Mouse (Mus musculus) gonadal fat pad, adult 2 months (tissue): ENCODE measurements around the gene Rasal1. TPM values are rescaled to one million over a fixed set of nuclear protein-coding genes. Genes with fewer than 3 reads are reported as not detected.

ENCODE experiments used
- DNase-seq: peaks from one replicate; pipeline ENCODE4 v3.0.0-alpha.2; 2012; ENCODE audit warnings: low read depth
- polyA plus RNA-seq: library from polyadenylated mRNA; depleted of rRNA; stranded (reverse); fragments of >200 nt; gene quantifications from 2 replicates; pipeline ENCODE4 v1.2.3, GENCODE M21; 2012

Rasal1 gene
- polyA plus RNA-seq, 1 experiment, result 0.95 TPM

DNA sequence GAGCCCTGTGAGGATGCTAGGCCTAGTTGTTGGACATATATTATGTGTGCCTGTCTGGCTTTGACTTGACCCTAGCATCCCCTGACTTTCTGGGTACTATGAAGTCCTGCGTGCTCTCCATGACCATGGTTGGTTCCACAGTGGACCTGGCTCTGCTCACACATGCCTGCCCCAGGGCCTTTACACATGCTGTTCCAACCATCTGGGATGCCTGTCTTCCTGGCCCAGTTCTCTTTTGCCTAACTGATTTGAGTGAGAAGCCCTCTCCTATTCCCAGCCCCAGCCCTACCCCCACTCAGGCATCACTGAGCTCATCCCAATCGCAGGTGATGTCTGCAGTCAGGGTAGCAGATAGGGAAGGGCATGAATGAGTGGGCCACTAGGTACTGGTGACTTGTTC is 5.3 kb downstream of the Rasal1 start:
- no peak for DNase-seq

DNA sequence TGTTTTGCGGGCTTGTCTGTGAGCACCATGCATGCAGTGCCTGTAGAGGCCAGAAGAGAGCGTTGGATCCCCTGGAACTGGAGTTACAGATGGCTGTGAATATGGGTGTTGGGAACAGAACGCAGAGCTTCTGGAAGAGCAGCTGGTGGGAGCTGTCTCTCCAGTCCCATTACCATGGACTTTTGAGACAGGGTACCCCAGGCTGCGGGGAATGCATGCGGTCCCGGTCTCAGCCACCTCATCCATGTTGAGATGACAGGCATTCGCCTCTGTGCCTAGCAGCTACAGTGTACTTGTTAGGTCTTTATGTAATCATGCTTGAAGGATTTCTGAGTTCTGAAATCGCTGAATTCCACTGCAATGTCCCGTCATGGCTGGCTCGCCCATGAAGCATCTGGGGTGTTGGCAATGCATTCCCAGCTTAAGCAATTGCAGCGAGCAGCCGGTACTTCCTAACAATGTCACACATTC is 7.7 kb downstream of the Rasal1 start:
- DNase-seq, result no peak

DNA sequence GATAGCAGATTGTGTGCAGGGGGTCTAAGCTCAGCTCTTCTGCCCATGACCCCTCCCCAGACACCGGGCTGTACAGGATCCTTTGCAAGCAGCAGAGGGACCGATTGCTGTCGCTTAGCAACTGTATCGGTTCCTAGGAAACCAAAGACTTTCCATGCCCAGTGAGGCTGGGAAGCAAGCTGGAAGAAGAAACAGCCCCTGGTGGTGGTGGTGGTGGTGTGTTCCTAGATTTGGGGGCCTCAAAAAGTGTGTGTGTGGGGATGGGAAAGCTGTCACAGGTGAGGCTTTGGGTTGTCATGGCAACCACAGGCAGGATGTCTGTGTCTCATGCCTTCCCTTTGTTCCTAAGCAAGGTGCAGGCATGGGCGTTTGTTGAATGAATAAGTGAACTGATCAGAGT is 12.2 kb downstream of the Rasal1 start:
- no peak for DNase-seq

DNA sequence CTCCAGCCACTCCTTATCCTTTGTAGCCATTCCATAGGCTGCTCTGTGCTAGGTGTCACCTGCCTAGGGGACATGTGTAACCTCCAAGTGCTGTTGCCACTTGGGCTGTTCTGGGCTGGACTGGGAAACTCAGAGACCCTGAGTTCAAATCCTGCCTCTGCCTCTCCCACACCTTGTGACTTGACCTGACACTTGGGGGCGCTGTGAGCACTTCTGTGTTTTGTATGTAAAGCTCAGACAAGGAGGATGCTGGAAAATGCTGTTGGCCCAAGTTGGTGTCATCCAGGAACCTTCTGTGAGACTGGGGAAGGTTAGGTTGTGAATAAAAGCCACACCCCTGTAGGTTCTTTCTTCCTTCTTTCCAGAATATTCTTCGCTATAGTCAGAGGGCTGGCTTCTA is 16.3 kb downstream of the Rasal1 start:
- DNase-seq, result no peak

DNA sequence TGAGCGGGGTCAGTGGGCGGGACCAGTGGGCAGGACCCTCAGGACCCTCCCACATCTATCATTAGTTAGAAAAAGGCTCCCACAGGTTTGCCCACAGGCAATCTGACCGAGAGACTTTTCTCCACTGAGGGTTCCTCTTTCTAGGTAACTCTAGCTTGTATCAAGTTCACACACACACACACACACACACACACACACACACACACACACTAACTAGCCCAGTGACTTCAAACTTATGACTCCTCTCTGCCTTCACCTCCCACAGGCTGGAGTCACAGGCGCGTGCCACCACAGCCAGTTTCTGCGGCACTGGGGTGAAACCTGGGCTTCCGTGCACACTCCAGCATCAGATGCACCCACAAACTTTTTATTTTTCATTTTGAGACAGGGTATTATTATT is 20.1 kb downstream of the Rasal1 start:
- no peak for DNase-seq

DNA sequence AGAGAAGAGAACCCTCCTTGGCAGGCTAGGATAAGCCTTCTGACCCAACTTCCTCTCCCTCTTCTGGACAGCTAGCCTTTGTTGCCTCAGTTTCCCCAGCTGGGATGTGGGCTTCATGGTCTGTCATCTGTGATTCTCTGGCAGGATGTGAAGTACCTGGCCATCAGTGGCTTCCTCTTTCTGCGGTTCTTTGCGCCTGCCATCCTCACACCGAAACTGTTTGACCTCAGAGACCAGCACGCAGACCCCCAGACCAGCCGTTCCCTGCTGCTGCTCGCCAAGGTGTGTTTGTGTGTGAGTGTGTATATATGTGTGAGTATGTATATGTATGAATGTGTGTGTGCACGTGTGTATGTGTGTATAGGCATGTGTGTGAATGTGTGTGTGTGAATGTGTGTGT is 21.5 kb downstream of the Rasal1 start:
- DNase-seq, result no peak

DNA sequence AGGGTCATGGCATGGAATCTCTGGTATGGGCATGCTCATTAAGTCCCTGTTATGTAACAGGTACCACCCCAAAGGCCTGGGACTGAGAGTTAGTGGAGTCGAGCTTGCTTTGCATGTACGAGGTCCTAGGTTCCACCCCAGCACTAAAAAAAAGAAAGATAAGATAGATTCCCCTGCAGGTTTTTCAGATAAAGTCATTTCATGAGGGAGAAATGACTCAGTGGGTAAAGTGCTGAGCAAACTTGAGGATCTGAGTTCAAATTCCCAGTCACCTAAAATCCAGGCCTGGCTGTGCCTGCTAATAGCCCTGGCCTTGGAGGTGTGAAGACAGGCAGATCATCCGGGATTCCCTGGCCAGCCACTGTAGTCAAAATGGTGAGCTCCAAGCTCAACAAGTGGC is 23.3 kb downstream of the Rasal1 start:
- no peak for DNase-seq

DNA sequence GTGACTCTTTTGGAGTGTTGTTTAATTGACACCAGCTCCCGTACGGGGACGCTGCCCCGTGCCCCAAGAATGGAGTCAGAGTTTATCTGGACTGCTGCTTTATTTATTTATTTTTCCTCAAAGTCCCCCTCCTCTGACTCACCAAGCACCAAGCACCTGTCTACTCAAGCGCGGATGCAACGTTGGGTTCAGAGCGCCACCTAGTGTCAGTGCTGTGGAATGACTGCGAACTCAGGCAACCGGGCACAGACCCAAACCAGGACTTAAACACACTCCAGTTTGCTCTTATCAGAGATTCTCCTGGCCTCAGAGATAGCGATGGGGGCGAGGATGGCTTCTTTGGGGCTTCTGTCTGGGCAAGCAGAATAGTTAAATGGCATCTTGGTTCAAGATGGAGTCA is 25.0 kb downstream of the Rasal1 start:
- DNase-seq, result no peak

DNA sequence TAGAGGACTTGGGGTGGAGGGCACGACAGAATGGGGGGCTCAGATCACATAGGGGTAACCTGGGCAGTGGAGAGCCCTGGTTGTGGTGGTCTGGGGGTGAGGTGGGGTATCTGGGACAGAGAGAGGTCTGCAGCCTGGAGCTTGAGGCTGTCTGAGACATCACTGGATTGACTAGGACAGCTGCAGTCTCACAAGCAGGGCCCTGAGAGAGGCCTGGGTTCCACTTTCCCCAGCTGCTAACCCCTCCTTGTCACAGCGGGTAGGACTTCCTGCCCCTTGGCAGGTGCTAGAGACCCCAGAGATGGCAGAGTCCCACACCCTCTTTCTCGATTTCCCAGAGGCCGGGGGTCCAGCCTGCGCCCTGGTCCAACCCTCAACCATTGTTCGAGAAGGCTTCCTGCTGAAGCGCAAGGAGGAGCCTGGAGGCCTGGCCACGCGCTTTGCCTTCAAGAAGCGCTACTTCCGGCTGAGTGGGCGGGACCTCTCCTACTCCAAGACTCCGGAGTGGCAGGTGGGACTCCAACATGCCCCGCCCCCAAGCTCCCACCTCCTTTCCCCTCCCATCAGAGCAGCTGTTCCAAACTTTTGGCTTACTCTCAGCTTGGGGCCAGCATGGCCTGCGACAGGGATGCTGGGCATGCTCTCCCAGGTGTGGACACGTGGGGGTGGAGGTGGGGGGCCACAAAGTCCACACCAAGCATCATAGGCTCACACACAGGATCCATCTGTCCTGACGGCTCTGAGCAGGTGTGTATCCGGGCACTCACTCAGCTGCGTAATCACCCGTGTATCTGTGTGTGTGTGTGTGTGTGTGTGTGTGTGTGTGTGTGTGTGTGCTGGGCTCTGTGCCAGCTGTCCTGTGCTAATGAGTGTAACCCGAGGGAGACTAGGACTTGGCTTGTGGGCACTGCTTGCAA is 25.9 kb downstream of the Rasal1 start:
- no peak for DNase-seq

DNA sequence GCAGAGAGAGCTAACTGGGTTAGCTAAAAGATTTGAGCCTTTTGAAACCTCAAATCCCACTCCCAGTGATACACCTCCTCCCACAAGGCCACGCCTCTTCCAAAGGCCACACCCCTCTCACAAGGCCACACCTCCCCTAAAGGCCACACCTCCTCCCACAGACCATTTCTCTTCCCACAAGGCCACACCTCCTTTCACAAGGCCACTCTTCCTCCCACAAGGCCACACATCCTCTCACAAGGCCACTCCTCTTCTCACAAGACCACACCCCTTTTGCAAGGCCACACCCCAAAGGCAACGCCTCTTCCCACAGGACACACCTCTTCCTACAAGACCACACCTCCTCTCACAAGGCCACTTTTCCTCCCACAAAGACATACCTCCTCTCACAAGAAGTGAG is 28.9 kb downstream of the Rasal1 start:
- no peak for DNase-seq

DNA sequence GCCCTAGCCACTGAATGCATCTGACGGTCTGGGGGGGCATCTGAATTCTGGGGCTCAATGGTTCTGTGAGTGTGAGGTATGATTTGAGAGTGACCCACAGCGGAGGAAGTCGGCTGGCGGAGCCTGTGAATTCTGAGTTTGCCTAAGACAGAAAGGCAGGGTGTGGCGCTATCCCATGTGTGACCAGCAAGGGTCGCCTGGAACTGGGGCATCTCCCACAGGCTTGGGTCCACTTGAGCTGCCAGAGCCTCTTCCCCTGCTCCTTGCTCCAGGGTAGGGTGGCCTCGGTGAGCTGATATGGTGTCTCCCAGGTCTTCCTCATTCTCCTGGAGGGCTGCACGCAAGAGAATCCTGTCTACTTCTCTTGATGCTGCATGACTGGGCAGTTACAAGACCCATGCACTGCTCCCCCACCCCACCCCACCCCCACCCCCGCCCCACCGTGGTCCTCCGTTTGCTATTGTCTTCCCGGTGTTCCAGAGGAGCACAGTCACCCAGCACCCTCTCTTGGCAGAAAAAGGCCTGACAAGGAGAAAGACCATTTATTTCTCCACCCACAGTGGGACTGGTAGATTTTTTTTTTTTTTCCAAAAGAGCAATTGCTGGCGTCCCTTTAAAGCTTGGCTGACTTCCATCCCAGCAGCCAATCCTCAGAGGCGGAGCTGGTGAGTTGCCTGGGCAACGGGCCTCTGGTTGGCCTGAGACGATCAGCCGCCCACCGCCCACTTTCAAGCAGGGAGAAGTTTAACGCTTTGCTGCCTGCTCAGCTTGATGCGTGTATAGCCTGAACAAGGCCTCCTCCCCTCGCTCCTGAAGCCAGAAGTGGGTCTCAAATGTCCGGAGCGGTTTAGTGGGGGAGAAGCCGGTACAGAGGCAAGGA is 31.3 kb downstream of the Rasal1 start:
- DNase-seq, result no peak

DNA sequence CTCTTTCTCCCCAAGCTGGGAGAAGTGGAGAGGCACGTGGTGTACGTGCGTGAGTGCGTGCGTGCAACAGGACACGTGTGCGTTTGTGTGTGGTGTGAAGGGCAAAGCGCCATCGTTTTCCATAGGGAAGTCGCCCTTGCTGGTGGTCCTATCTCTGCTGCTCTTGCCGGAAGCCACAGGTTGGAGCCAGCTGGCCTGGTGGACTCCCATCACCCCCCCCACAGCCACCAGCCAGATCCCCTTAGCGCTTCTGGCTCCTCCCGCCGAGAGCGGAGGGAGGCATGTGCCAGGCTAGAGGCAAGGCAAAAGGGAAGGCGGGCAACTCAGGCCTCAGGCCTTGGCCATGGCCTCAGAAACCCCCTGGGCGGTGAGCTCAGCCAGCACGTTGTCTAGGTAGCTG is 32.3 kb downstream of the Rasal1 start:
- no peak for DNase-seq

DNA sequence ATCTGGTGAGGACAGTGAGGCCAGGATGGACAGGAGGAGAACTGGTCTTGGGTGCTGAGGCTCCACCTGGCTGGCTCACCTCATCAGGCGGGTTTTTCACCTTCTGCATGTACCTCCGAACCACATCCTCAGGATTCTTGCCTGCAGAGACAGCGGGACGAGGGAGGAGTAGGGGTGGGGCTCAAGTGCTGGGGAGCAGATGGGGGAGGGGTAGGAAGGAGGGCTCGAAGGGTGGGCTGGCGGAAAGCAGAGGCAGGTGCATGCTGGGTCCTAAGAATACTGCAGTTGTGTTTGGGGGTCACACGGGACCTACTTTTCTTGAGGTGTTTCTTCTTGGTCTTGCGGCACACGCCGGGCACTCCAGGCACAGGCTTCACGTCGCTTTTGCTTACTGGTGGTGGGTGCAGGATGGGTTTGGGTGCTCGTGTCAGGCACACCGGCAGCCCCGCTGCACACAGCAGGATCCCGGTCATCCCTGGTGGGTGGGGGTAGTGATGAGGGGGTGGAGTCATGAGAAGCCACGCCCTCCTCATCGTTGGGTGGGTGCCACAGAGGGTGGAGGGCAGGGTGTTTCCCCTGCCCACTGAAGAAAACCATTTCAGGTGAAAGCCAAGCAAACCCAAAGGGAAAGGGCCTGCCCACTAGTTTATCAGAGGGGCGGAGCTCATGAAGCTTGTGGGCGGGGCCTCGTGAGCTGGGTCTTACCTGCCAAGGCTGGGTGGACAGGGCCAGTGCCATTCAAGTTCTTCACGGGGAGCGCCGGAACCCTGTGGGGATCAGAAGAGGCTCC is 34.6 kb downstream of the Rasal1 start:
- no peak for DNase-seq

DNA sequence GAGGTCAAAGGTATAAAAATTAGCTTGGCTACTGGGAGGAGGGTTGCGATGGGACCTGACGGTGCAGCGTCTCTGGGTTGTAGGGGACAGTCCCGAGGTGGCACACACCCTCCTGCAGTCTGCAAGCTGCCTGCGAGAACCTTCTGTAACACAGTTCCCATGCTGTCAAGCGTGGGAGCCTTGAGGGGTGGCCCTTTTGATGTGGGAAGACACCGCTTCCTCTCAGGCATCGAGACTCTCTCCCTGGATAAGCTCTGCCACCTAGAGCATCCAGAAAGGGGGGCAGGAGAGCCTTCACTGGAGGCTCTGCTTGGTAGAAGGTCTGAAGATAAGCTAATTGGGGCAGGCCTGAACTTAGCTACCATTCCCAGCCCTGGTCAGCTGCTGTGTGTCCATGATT is 37.1 kb downstream of the Rasal1 start:
- DNase-seq, result no peak

DNA sequence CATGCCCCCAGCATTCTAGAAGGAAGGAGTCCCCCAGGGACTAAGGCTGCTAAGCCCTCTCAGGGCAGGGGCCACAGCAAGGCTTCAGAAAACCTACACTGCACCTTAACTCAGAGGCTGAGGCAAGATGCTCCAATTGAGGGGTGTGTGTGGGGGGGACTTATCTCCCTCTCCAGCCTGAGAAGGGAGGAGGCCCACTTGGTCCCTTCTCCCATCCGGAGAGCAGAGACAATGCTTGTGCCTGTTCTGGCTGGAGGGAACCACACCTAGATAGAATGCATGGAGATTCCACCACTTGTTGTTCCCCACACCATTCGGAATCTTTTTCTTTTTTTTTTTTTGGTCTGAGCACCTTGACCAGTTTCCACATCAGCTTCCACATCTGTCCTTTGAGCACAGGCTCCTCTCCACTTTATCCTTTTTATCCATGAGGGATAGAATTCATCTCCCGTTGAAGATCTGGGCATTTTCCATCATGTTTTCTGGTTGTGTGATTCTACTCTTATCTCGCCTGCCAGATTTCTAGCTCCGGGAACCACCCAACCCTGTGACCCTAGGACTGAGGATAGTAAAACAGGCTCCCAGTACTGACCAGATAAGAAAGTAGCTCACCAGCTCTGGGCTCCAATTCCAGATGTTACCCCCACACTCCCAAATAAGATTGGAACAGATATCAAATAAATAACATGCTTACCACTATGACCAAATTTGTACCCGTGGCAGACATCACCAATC is 38.3 kb downstream of the Rasal1 start:
- no peak for DNase-seq

DNA sequence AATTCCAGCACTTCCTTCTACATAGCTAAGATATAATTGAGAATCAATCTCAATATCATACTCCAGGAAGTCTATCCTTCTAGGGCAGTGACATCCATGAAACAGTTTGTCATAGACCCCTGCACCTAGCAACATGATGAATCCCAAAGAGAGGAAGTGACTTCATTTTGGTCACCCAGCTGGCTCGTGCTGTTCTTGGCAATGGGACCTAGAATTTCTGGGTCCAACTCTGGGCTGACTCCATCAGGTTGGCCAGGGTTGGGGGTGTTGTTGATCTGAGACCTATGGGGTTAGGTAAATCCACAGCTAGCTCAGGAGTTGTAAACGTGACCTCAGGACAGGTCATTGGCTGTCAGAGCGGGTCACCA is 38.9 kb downstream of the Rasal1 start:
- DNase-seq, result no peak

DNA sequence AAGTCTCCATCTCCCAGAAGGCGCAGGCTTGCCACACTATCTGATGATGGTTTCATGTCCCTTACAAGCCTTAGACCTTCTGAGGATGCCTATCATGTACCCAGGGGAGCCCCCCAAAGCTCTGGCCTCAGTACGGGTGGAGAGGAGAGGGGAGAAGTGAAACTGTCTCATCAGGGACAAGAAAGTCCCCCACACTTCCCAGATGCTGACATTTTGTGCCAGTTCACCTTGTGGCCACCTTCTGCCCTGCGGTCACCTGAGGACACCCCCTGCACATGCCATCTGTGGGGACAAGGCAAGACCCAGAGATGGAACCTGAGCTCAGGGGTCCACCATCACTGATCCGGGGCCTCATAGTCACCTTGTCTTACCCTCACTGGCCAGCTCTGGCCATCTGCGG is 39.3 kb downstream of the Rasal1 start:
- no peak for DNase-seq

DNA sequence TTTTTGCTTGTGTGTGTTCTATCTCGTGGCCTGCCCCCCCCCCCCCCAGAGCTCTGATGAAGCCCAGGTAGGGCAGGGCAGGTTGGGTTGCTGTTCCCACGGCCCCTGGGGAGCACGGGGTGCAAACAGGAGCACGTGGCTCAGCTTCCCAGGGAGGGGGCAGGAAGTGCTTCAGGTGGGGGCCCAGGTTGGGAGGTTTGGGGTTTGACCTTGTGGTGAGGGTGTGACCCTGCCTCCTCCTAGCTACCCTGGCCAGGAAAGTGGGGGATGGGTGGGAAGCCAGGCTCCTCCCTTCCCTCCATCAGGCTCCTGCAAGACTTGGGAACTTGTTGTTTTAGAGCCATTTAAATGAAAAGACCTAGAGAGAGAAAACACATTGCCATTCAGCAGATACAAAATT is 39.8 kb downstream of the Rasal1 start:
- no peak for DNase-seq

DNA sequence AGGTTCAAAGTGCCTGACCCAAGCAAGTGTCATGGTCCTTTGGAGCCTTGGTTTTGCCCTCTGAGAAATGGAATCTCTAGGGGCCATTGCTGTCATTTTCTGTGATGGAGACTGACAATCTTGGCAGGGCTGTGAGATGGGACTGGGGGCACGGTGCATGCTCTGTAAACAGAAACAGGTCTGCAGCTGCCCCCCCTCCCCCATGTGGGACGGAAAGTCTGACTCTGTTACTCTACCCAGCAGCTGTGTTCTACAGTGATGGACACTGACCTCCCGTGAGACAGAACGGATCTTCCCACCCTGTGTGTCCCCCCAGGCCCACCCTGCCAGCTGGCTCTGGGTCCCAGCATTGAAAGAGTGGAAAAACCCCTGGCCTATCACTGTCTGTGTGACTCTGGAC is 41.8 kb downstream of the Rasal1 start:
- no peak for DNase-seq

DNA sequence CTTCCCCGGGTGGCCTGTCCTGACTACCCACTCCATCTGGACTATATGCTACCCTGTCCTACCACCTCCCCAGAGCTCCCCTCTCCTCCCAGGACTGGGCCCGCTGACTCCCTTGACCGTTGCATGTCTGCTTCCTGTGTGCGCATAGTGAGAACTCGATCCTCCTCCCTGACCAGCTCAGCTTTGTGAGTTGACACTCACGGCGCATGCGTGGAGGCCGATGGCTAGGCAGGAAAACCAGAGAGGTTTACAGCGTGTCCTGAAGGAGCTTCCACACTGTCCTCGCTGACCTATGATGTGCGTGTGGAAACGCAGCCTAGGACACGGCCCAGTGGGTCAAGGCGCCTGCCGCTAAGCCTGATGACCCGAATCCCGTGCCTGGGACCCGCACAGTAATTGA is 43.4 kb downstream of the Rasal1 start:
- DNase-seq, result no peak

DNA sequence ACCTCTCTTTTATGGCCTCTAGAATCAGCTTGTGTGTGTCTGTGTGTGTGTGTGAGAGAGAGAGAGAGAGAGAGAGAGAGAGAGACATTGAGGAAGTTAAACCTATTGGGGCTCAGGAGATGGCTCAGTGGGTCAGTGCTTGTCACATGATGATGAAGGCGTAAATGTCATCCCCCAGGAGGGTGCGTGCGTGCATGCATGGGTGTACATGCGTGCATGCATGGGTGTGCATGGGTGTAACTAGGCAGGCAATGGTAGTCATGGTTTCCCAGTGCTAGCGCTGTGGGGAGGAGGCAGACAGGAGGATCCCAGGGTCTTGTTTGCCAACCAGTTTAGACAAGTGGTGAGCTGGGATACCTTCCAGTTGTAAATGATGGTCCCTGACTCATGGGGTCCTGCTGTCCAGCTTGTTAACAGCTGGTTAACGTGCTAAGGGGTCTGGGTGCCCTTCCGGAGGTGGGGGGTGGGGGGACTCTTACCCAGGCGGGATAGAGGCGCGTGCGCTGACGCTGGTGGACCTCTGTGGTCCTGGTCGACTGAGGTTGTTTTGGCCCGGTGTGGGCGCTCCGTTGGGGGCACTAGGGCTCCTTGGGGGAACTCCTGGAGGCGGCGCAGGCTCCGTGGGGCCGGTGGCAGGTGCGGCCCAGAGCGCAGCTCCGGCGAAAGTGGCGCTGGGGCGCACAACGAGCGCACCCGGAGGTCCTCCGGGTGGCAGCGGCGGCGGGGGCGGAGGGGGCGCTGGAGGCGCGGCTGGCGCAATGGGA is 45.5 kb downstream of the Rasal1 start:
- no peak for DNase-seq
